In genomic region chr7:19124713-19125112, GRCm38 (mm10) we compare ENCODE assay signal across 25 mouse cellular contexts. TPM values are rescaled to one million over a fixed set of nuclear protein-coding genes. Genes with fewer than 3 reads are reported as not detected.
DNase-seq lines count a peak whose midpoint lies in the region; ATAC-seq and TF ChIP-seq lines count a peak whose summit lies in the region.
"Had no signal": no experiment of that assay in that cellular context is flagged by ENCODE, and none has a peak within 500 bp of the region (broad histone marks: within the 10 kb centered on the region; RNA-seq: fewer than 3 reads in every experiment).

No protein-coding gene starts in this region.

- WGBS in heart, embryonic 13.5 days = 82% methylated on average over 6 of the region's 6 CpGs
- WGBS in kidney, adult 2 months = 39% methylated on average over 6 of the region's 6 CpGs
- 84% methylated on average over 6 of the region's 6 CpGs for WGBS in embryonic facial prominence, embryonic 13.5 days
- 94% methylated on average over 6 of the region's 6 CpGs for WGBS in hindbrain, embryonic 14.5 days

- no peak for TF ChIP-seq POLR2A in kidney, adult 2 months (IDR thresholded peaks at IDR 0.05; ENCODE audit: low read depth, low read length)

- no peaks in the 10 kb centered on the region for H3K9me3 ChIP-seq in heart, embryonic 13.5 days
- H3K9me3 ChIP-seq in embryonic facial prominence, embryonic 13.5 days = no peaks in the 10 kb centered on the region
- no peaks in the 10 kb centered on the region for H3K9me3 ChIP-seq in hindbrain, embryonic 14.5 days (ENCODE audit: control insufficient read depth, low read length)
- H3K9me3 ChIP-seq: forebrain, embryonic 12.5 days; heart, embryonic 15.5 days; liver, embryonic 12.5 days; midbrain, embryonic 12.5 days; neural tube, embryonic 13.5 days had no signal

- no peak overlapping the region for H3K4me2 ChIP-seq in heart, embryonic 13.5 days
- H3K4me2 ChIP-seq in embryonic facial prominence, embryonic 13.5 days = no peak overlapping the region
- H3K4me2 ChIP-seq in hindbrain, embryonic 14.5 days (replicated peaks) = no peak overlapping the region
- H3K4me2 ChIP-seq: forebrain, embryonic 12.5 days; heart, embryonic 15.5 days; liver, embryonic 12.5 days; midbrain, embryonic 12.5 days; neural tube, embryonic 13.5 days had no signal

- H3K9ac ChIP-seq in heart, embryonic 13.5 days = peak overlapping the region; percentile 40; the same call in 1 of the 2 replicates
- peak overlapping the region; percentile 46; the same call in 1 of the 2 replicates for H3K9ac ChIP-seq in embryonic facial prominence, embryonic 13.5 days
- 0 out of 2 replicates have a peak overlapping the region, but pooled peaks have one; percentile 11 for H3K9ac ChIP-seq in hindbrain, embryonic 14.5 days
- H3K9ac ChIP-seq: forebrain, embryonic 12.5 days; heart, embryonic 15.5 days; liver, embryonic 12.5 days; midbrain, embryonic 12.5 days; neural tube, embryonic 13.5 days had no signal

- no peak for DNase-seq in heart, adult 11 months
- peak; percentile 75 for DNase-seq in kidney, adult 2 months
- no peak for DNase-seq in kidney, postnatal 10 days
- DNase-seq in hindbrain, embryonic 14.5 days (ENCODE audit: low spot score) = no peak
- no peak for DNase-seq in gastrocnemius, postnatal 10 days
- DNase-seq: adrenal gland, adult 2 months; cerebellum, adult 8-10 months; gastrocnemius, postnatal 36 days; heart, postnatal 4 days; lung, adult 2 months; lung, postnatal 14 days; right cerebral cortex, postnatal 4 days; thymus, postnatal 14 days had no signal

- H3K27ac ChIP-seq in heart, embryonic 13.5 days (replicated peaks) = no peak overlapping the region
- H3K27ac ChIP-seq in kidney, adult 2 months (ENCODE audit: insufficient read depth, low read depth, low read length) = no peak overlapping the region
- no peak overlapping the region for H3K27ac ChIP-seq in embryonic facial prominence, embryonic 13.5 days
- no peak overlapping the region for H3K27ac ChIP-seq in hindbrain, embryonic 14.5 days
- H3K27ac ChIP-seq: forebrain, embryonic 12.5 days; heart, embryonic 15.5 days; liver, embryonic 12.5 days; midbrain, embryonic 12.5 days; neural tube, embryonic 13.5 days had no signal

- H3K4me1 ChIP-seq in heart, embryonic 13.5 days = peaks cover 13% of the 10 kb centered on the region
- peaks cover 26% of the 10 kb centered on the region for H3K4me1 ChIP-seq in kidney, adult 2 months (ENCODE audit: control insufficient read depth, insufficient read depth, low read length)
- peaks cover 17% of the 10 kb centered on the region for H3K4me1 ChIP-seq in embryonic facial prominence, embryonic 13.5 days
- H3K4me1 ChIP-seq in hindbrain, embryonic 14.5 days (replicated peaks; ENCODE audit: control insufficient read depth, insufficient read depth, low read length) = peaks cover 11% of the 10 kb centered on the region

- H3K4me3 ChIP-seq in heart, embryonic 13.5 days = no peak overlapping the region
- no peak overlapping the region for H3K4me3 ChIP-seq in kidney, adult 2 months (ENCODE audit: insufficient read depth, low read depth, low read length)
- no peak overlapping the region for H3K4me3 ChIP-seq in embryonic facial prominence, embryonic 13.5 days
- H3K4me3 ChIP-seq in hindbrain, embryonic 14.5 days (replicated peaks; ENCODE audit: low read length) = no peak overlapping the region
- H3K4me3 ChIP-seq: erythroblast, embryonic 14.5 days; forebrain, embryonic 12.5 days; heart, embryonic 15.5 days; liver, embryonic 12.5 days; midbrain, embryonic 12.5 days; neural tube, embryonic 13.5 days had no signal

- TF ChIP-seq CTCF in kidney, adult 2 months (conservative IDR thresholded peaks at IDR 0.05; ENCODE audit: insufficient read depth, insufficient read length, low read depth, low read length) = no peak

- ATAC-seq in heart, embryonic 13.5 days (ENCODE audit: extremely low read depth, insufficient number of reproducible peaks, low FRiP score, low TSS enrichment) = no peak
- ATAC-seq in embryonic facial prominence, embryonic 13.5 days (ENCODE audit: insufficient number of reproducible peaks, insufficient read depth, low FRiP score, low TSS enrichment, low read depth) = no peak
- ATAC-seq in hindbrain, embryonic 14.5 days (ENCODE audit: low FRiP score) = no peak
- no peak for ATAC-seq in monocyte, adult 5-6 weeks (replicated peaks; ENCODE audit: insufficient number of reproducible peaks, low FRiP score, low TSS enrichment, poor library complexity, severe bottlenecking)
- ATAC-seq: liver, embryonic 12.5 days had no signal

- no peaks in the 10 kb centered on the region for H3K27me3 ChIP-seq in heart, embryonic 13.5 days (replicated peaks)
- H3K27me3 ChIP-seq in kidney, adult 2 months (replicated peaks; ENCODE audit: control insufficient read depth, insufficient read depth, low read length) = no peaks in the 10 kb centered on the region
- H3K27me3 ChIP-seq in embryonic facial prominence, embryonic 13.5 days = no peaks in the 10 kb centered on the region
- no peaks in the 10 kb centered on the region for H3K27me3 ChIP-seq in hindbrain, embryonic 14.5 days (ENCODE audit: control insufficient read depth, insufficient read depth, low read length)
- H3K27me3 ChIP-seq: forebrain, embryonic 12.5 days; heart, embryonic 15.5 days; liver, embryonic 12.5 days; midbrain, embryonic 12.5 days; neural tube, embryonic 13.5 days had no signal

- H3K36me3 ChIP-seq in heart, embryonic 13.5 days = peaks cover 32% of the 10 kb centered on the region
- no peaks in the 10 kb centered on the region for H3K36me3 ChIP-seq in kidney, adult 2 months (ENCODE audit: control insufficient read depth, insufficient read depth, low read length)
- peaks cover 26% of the 10 kb centered on the region for H3K36me3 ChIP-seq in embryonic facial prominence, embryonic 13.5 days
- no peaks in the 10 kb centered on the region; the same call in 1 of the 2 replicates for H3K36me3 ChIP-seq in hindbrain, embryonic 14.5 days (replicated peaks; ENCODE audit: control insufficient read depth, insufficient read depth)
- H3K36me3 ChIP-seq: heart, embryonic 15.5 days had no signal

RNA-seq across cellular contexts. Expression of gene Fbxo46, which starts 5.1 kb away (rescaled TPM):
- polyA plus RNA-seq in heart, embryonic 13.5 days (2015; fragmentation: Nextera tagmentation; extraction: Ambion mirVana) = 8.0 and 8.6 TPM in 2 replicates
- 9.2 and 9.5 TPM in 2 replicates for polyA plus RNA-seq in kidney, adult 2 months (2012; rRNA removed)
- polyA plus RNA-seq in embryonic facial prominence, embryonic 13.5 days (2015; fragmentation: Nextera tagmentation; extraction: Ambion mirVana) = 15.3 and 16.6 TPM in 2 replicates
- polyA plus RNA-seq in hindbrain, embryonic 14.5 days (2014; fragmentation: Nextera tagmentation; extraction: Ambion mirVana) = 10.9 and 11.9 TPM in 2 replicates
- 6.7 to 11.5 TPM (median 7.1 TPM) in 3 replicates for total RNA-seq in monocyte, adult 5-6 weeks (2017)
- 1 to 10 TPM; 2.7 to 4.2 TPM for total RNA-seq in gastrocnemius, postnatal 10 days (2021)

RNA-seq across cellular contexts. Expression of gene Gm4969, which starts 6.5 kb away (rescaled TPM):
- polyA plus RNA-seq in heart, embryonic 13.5 days (2015; fragmentation: Nextera tagmentation; extraction: Ambion mirVana) = 1.2 and 2.1 TPM in 2 replicates
- polyA plus RNA-seq in kidney, adult 2 months (2012; rRNA removed) = 0.03 and 0.04 TPM in 2 replicates
- polyA plus RNA-seq in embryonic facial prominence, embryonic 13.5 days (2015; fragmentation: Nextera tagmentation; extraction: Ambion mirVana) = 3.5 and 4.4 TPM in 2 replicates
- 6.7 and 7.7 TPM in 2 replicates for polyA plus RNA-seq in hindbrain, embryonic 14.5 days (2014; fragmentation: Nextera tagmentation; extraction: Ambion mirVana)
- not detected in 3 replicates for total RNA-seq in monocyte, adult 5-6 weeks (2017)
- under 1 TPM in 1 of 2 experiments, not detected in 1; 0.14 TPM for total RNA-seq in gastrocnemius, postnatal 10 days (2021)
- total RNA-seq: adrenal gland, adult 2 months; gastrocnemius, postnatal 36 days; heart, adult 8-10 months; MEL had no signal
- polyA plus RNA-seq: C2C12; erythroblast, embryonic 14.5 days; lung, adult 2 months had no signal

RNA-seq across cellular contexts. Expression of gene Qpctl, which starts 24.4 kb away (rescaled TPM):
- polyA plus RNA-seq in heart, embryonic 13.5 days (2015; fragmentation: Nextera tagmentation; extraction: Ambion mirVana) = 9.5 and 9.7 TPM in 2 replicates
- 11.9 and 12.1 TPM in 2 replicates for polyA plus RNA-seq in kidney, adult 2 months (2012; rRNA removed)
- 15.2 and 16.2 TPM in 2 replicates for polyA plus RNA-seq in embryonic facial prominence, embryonic 13.5 days (2015; fragmentation: Nextera tagmentation; extraction: Ambion mirVana)
- 19.1 and 20.3 TPM in 2 replicates for polyA plus RNA-seq in hindbrain, embryonic 14.5 days (2014; fragmentation: Nextera tagmentation; extraction: Ambion mirVana)
- 2.4 to 4.9 TPM (median 3.9 TPM) in 3 replicates for total RNA-seq in monocyte, adult 5-6 weeks (2017)
- 1 to 10 TPM; 5.0 to 5.5 TPM for total RNA-seq in gastrocnemius, postnatal 10 days (2021)

RNA-seq across cellular contexts. Expression of gene Snrpd2, which starts 24.8 kb away (rescaled TPM):
- polyA plus RNA-seq in heart, embryonic 13.5 days (2015; fragmentation: Nextera tagmentation; extraction: Ambion mirVana) = 107 and 113 TPM in 2 replicates
- 34.8 and 42.2 TPM in 2 replicates for polyA plus RNA-seq in kidney, adult 2 months (2012; rRNA removed)
- 137 and 167 TPM in 2 replicates for polyA plus RNA-seq in embryonic facial prominence, embryonic 13.5 days (2015; fragmentation: Nextera tagmentation; extraction: Ambion mirVana)
- 104 and 110 TPM in 2 replicates for polyA plus RNA-seq in hindbrain, embryonic 14.5 days (2014; fragmentation: Nextera tagmentation; extraction: Ambion mirVana)
- total RNA-seq in monocyte, adult 5-6 weeks (2017) = 27.7 to 42.9 TPM (median 30.8 TPM) in 3 replicates
- total RNA-seq in gastrocnemius, postnatal 10 days (2021) = 10 to 100 TPM; 72.9 to 77.4 TPM

RNA-seq across cellular contexts. Expression of gene Six5, which starts 30.3 kb away (rescaled TPM):
- 5.9 and 6.0 TPM in 2 replicates for polyA plus RNA-seq in heart, embryonic 13.5 days (2015; fragmentation: Nextera tagmentation; extraction: Ambion mirVana)
- 14.1 and 22.2 TPM in 2 replicates for polyA plus RNA-seq in kidney, adult 2 months (2012; rRNA removed)
- 14.7 and 15.3 TPM in 2 replicates for polyA plus RNA-seq in embryonic facial prominence, embryonic 13.5 days (2015; fragmentation: Nextera tagmentation; extraction: Ambion mirVana)
- 2.3 and 2.5 TPM in 2 replicates for polyA plus RNA-seq in hindbrain, embryonic 14.5 days (2014; fragmentation: Nextera tagmentation; extraction: Ambion mirVana)
- not detected in 3 replicates for total RNA-seq in monocyte, adult 5-6 weeks (2017)
- total RNA-seq in gastrocnemius, postnatal 10 days (2021) = 1 to 10 TPM; 5.3 to 7.8 TPM
